Mouse (Mus musculus): ENCODE data around the gene Nrl. TPM values are rescaled to one million over a fixed set of nuclear protein-coding genes. Genes with fewer than 3 reads are reported as not detected.

The Nrl gene
- polyA plus RNA-seq, 1 experiment from 2014 or later, result not detected

DNA sequence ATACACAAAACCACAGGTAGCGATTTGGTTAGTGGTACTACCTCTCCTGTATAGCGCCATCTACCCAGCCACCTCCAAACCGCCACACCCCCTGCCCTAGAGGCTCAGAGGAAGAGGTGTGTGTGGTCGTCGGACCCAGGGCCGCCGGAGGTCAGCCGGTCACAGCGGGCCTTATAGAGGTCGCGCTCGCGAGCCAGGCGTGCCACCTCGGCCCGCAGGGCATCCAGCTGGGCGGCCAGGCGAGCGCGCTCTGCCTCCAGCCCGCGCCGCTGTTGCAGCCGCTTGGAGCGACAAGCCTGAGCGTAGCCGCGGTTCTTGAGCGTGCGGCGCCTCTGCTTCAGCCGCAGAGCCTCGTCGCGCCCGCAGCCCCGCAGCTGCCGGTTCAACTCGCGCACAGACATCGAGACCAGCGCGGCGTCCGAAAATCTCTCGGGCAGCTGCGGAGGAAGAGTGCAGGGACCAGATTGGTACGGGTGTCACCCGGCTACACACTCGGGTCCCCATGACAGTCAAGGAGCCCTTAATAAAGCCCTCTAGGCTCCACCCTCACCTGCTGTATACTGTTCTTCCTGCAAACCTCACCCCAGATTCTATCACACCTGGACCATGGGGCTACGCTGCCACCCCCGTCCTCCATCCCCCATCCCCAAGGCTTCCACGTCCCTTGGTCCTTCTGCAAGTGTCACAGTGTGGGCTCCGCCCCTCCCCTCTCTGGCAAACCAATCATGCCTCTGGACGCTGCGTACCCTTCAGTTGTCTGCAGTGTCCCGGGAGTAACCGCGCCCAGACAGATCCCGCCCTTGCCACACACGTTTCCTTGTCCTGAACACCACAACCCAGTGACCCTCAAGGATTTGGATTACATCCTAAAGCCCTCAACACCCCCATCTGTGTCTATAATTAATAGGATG lies 4.1 kb downstream of the Nrl start:
- peak overlapping the region; percentile 16 for H3K9ac ChIP-seq (ENCODE audit: low read length)
- under 1% methylated on average over 61 of the region's 61 CpGs for WGBS
- 0 out of 2 replicates have a peak overlapping the region, but pooled peaks have one; percentile 39 for H3K27ac ChIP-seq (ENCODE audit: low read depth, low read length)
- DNase-seq (ENCODE audit: low spot score) (peak; percentile 60), ATAC-seq (ENCODE audit: insufficient read depth, low FRiP score, low TSS enrichment) (peak; percentile 82)
- no peaks in the 10 kb centered on the region for H3K9me3 ChIP-seq (ENCODE audit: control insufficient read depth, low read length)
- peak overlapping the region; percentile 88 for H3K4me2 ChIP-seq (ENCODE audit: low read depth)
- H3K36me3 ChIP-seq (ENCODE audit: control insufficient read depth, insufficient read depth, low read length), result no peaks in the 10 kb centered on the region
- H3K4me3 ChIP-seq (ENCODE audit: low read depth, low read length), result peak overlapping the region; percentile 48
- peaks cover 18% of the 10 kb centered on the region for H3K4me1 ChIP-seq (ENCODE audit: control insufficient read depth, insufficient read depth, low read length)
- H3K27me3 ChIP-seq (ENCODE audit: control insufficient read depth, insufficient read depth, low read length), result peaks cover 4% of the 10 kb centered on the region; the same call in 1 of the 2 replicates

DNA sequence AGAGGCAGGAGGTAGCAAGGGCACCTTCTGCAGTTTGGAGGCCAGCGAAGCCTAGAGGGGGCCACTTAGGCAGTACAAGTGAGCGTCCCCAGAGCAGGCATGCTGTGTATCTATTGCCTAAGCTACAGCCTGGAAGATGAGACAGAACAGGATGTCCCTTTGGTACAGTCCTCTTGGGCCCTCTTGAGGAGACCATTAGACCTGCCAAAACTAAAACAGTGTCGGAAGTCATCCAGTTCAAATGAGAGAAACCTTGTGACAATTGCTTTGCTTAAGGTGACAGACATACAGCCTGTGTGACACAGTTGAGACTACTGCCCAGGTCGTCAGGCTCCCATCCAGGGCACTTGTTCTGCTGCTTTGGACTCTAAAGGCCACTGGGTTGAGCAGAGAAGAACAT lies 5.2 kb downstream of the Nrl start:
- H3K36me3 ChIP-seq (ENCODE audit: control insufficient read depth, insufficient read depth, low read length), result no peaks in the 10 kb centered on the region
- H3K9me3 ChIP-seq (ENCODE audit: control insufficient read depth, low read length), result no peaks in the 10 kb centered on the region
- no peak overlapping the region for H3K4me2 ChIP-seq (ENCODE audit: low read depth)
- ATAC-seq (ENCODE audit: insufficient read depth, low FRiP score, low TSS enrichment) (no peak), DNase-seq (ENCODE audit: low spot score) (no peak)
- H3K4me3 ChIP-seq (ENCODE audit: low read depth, low read length), result no peak overlapping the region
- H3K9ac ChIP-seq (ENCODE audit: low read length), result no peak overlapping the region
- 54% methylated on average over 4 of the region's 4 CpGs for WGBS
- no peak overlapping the region for H3K27ac ChIP-seq (ENCODE audit: low read depth, low read length)
- H3K27me3 ChIP-seq (ENCODE audit: control insufficient read depth, insufficient read depth, low read length), result peaks cover 4% of the 10 kb centered on the region; the same call in 1 of the 2 replicates
- peaks cover 18% of the 10 kb centered on the region for H3K4me1 ChIP-seq (ENCODE audit: control insufficient read depth, insufficient read depth, low read length)

DNA sequence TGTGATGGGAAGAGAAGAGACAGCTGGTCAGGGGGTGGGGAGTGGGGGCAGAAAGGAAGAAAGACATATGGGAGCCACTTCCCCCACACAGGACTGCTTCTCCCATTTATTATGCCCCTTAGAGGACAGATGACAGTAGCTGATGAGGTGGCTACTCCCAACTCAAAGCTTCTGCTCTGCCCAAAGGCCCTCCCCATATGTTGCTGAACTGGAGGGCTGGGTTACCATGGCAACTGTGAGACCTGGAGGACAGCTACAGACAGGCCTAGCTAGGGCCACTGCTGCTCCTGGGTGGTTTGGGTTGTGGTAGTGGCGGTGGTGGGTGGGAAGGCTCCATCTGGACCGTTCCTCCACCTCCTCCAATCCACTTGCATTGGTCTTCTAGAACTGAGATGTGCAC lies 5.9 kb downstream of the Nrl start:
- Histone ChIP-seq H3K27ac (ENCODE audit: low read depth, low read length) (0 out of 2 replicates have a peak overlapping the region, but pooled peaks have one; percentile 20), H3K4me1 (ENCODE audit: control insufficient read depth, insufficient read depth, low read length) (peaks cover 18% of the 10 kb centered on the region), H3K9ac (ENCODE audit: low read length) (no peak overlapping the region), H3K36me3 (ENCODE audit: control insufficient read depth, insufficient read depth, low read length) (no peaks in the 10 kb centered on the region), H3K27me3 (ENCODE audit: control insufficient read depth, insufficient read depth, low read length) (peaks cover 4% of the 10 kb centered on the region; the same call in 1 of the 2 replicates), H3K4me3 (ENCODE audit: low read depth, low read length) (no peak overlapping the region), H3K4me2 (ENCODE audit: low read depth) (no peak overlapping the region), H3K9me3 (ENCODE audit: control insufficient read depth, low read length) (no peaks in the 10 kb centered on the region)
- 39% methylated on average over 2 of the region's 2 CpGs for WGBS
- peak; percentile 64 for DNase-seq (ENCODE audit: low spot score)
- peak; percentile 85 for ATAC-seq (ENCODE audit: insufficient read depth, low FRiP score, low TSS enrichment)

DNA sequence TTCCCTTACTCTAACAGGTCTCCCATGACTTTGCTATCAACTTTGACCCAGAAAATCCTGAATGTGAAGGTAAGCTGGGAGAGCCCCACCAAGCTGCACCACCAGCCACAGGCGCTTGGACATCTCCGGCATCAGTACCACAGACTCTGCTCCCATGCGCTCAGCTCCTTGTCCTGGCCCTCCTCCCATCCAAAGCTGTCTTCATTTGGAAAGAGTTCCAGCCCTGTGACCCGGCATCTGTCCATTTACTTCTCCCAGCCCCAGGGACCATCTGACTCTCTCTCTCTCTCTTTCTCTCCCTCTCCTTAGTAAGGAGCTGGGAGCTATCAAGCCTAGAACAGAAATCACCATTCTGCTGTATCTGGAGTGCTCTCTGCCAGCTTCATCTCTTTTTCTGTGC lies 8.9 kb downstream of the Nrl start:
- no peaks in the 10 kb centered on the region for H3K36me3 ChIP-seq (ENCODE audit: control insufficient read depth, insufficient read depth, low read length)
- H3K27me3 ChIP-seq (ENCODE audit: control insufficient read depth, insufficient read depth, low read length), result no peaks in the 10 kb centered on the region
- H3K4me3 ChIP-seq (ENCODE audit: low read depth, low read length), result no peak overlapping the region
- H3K9me3 ChIP-seq (ENCODE audit: control insufficient read depth, low read length), result no peaks in the 10 kb centered on the region
- DNase-seq (ENCODE audit: low spot score) (no peak), ATAC-seq (ENCODE audit: insufficient read depth, low FRiP score, low TSS enrichment) (no peak)
- H3K4me1 ChIP-seq (ENCODE audit: control insufficient read depth, insufficient read depth, low read length), result peaks cover 15% of the 10 kb centered on the region
- H3K27ac ChIP-seq (ENCODE audit: low read depth, low read length), result no peak overlapping the region
- WGBS, result 90% methylated on average over 4 of the region's 4 CpGs
- no peak overlapping the region for H3K9ac ChIP-seq (ENCODE audit: low read length)
- H3K4me2 ChIP-seq (ENCODE audit: low read depth), result no peak overlapping the region

DNA sequence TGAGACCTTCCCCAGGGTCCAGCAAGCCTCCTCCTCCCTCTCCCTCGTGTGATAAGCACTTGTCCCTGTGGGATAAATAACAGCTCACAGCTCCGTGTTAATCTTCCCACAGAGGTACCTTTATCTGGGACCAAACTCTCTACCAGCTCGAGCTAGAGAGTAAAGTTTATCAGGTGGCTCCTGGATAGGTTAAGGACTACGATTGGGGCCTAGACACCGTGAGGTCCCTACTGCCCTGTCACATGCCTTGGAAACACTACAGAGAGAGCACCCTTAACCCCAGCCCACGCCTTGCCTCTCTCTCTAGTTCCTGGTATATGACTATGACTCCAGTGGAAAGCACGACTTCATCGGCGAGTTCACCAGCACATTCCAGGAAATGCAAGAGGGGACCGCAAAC lies 10.9 kb downstream of the Nrl start:
- Histone ChIP-seq H3K9ac (ENCODE audit: low read length) (no peak overlapping the region), H3K36me3 (ENCODE audit: control insufficient read depth, insufficient read depth, low read length) (no peaks in the 10 kb centered on the region), H3K27me3 (ENCODE audit: control insufficient read depth, insufficient read depth, low read length) (no peaks in the 10 kb centered on the region), H3K4me3 (ENCODE audit: low read depth, low read length) (no peak overlapping the region), H3K27ac (ENCODE audit: low read depth, low read length) (no peak overlapping the region), H3K4me2 (ENCODE audit: low read depth) (no peak overlapping the region), H3K9me3 (ENCODE audit: control insufficient read depth, low read length) (no peaks in the 10 kb centered on the region), H3K4me1 (ENCODE audit: control insufficient read depth, insufficient read depth, low read length) (peaks cover under 1% of the 10 kb centered on the region)
- WGBS, result 75% methylated on average over 10 of the region's 10 CpGs
- DNase-seq (ENCODE audit: low spot score) (no peak), ATAC-seq (ENCODE audit: insufficient read depth, low FRiP score, low TSS enrichment) (no peak)

DNA sequence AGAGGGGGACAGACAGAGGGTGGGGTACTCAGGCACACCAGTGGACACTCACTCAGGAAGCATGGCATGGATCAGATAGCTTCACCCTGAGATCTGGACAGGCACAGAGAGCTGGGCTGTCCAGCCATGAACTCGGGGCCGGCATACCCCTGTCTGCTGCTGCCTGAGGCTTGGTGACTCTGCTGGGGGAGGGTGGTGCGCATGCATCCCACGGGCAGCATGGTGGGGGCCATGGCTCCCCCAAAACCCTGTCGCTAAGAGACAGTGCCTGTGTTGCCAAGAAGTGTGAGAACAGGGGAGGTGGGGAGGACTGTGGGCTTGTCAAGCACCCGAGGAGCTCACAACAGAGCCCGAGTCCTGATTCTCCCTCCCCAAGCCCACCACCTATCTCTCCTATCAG lies 13.7 kb downstream of the Nrl start:
- no peak for DNase-seq (ENCODE audit: low spot score)
- Histone ChIP-seq H3K4me2 (ENCODE audit: low read depth) (no peak overlapping the region), H3K27ac (ENCODE audit: low read depth, low read length) (no peak overlapping the region), H3K4me3 (ENCODE audit: low read depth, low read length) (no peak overlapping the region), H3K27me3 (ENCODE audit: control insufficient read depth, insufficient read depth, low read length) (no peaks in the 10 kb centered on the region), H3K36me3 (ENCODE audit: control insufficient read depth, insufficient read depth, low read length) (no peaks in the 10 kb centered on the region), H3K9ac (ENCODE audit: low read length) (no peak overlapping the region), H3K4me1 (ENCODE audit: control insufficient read depth, insufficient read depth, low read length) (no peaks in the 10 kb centered on the region), H3K9me3 (ENCODE audit: control insufficient read depth, low read length) (no peaks in the 10 kb centered on the region)
- WGBS, result 73% methylated on average over 7 of the region's 7 CpGs
- ATAC-seq (ENCODE audit: insufficient read depth, low FRiP score, low TSS enrichment), result no peak

DNA sequence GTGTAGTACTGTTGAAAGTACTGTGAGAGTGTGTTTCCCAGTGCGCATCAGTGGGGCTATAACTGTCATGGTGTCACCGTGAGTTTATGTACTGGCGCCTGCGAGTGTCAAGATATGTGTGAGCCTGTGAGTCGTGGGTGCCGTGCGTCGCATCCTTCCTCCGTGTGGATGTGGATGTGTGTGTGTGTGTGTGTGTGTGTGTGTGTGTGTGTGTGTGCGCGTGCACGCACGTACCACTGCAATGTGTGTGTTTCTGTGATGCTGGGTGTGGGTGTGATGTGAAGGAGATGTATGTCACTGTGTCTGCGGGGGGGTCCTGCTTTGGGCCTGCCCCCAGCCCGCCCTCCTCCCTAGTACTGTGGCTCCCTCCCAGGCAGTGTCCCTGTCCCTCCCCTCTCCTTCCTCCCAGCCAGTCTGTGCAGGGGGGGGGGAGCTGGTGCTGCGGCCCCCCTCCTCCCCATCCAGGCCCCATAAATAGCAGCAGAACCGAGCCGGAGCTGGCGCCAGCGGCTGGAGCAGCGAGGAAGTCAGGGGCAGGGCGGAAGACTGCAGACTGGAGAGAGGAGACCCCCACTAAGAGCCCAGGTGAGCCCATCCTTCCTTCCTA lies 14.6 kb downstream of the Nrl start, which contains the start of gene Cpne6:
TSS of gene Cpne6 (plus strand) at position 321 of the 607 bp plus-strand sequence.
- Histone ChIP-seq H3K4me2 (ENCODE audit: low read depth) (no peak within 1 kb of the TSS), H3K27ac (ENCODE audit: low read depth, low read length) (no peak within 1 kb of the TSS)
- DNase-seq (ENCODE audit: low spot score), result no peak

DNA sequence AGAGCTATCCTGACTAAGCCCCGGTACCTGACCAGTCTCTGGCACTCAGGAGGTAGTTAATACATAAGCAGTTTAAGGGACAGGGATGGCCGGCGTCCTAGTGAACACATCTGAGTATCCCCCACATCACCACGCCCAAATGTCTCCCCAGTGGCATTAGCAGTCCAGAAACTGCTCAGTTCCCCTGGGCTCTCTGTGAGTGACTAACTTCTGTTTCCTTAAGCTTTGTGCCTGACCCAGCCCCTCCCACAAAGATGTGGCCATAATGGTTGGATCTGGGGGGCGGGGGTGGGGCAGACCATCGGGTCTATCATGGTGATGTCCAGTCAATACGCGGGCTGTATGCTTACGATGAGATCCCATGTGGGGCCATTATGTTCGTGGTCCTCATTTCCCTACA lies 15.2 kb downstream of the Nrl start:
- Histone ChIP-seq H3K4me1 (ENCODE audit: control insufficient read depth, insufficient read depth, low read length) (no peaks in the 10 kb centered on the region), H3K4me2 (ENCODE audit: low read depth) (no peak overlapping the region), H3K36me3 (ENCODE audit: control insufficient read depth, insufficient read depth, low read length) (no peaks in the 10 kb centered on the region), H3K9me3 (ENCODE audit: control insufficient read depth, low read length) (no peaks in the 10 kb centered on the region), H3K4me3 (ENCODE audit: low read depth, low read length) (no peak overlapping the region), H3K27ac (ENCODE audit: low read depth, low read length) (no peak overlapping the region), H3K9ac (ENCODE audit: low read length) (no peak overlapping the region), H3K27me3 (ENCODE audit: control insufficient read depth, insufficient read depth, low read length) (no peaks in the 10 kb centered on the region)
- ATAC-seq (ENCODE audit: insufficient read depth, low FRiP score, low TSS enrichment), result no peak
- DNase-seq (ENCODE audit: low spot score), result no peak
- WGBS, result 83% methylated on average over 10 of the region's 10 CpGs

More for the DNA sequence above, 14.6 kb downstream of the Nrl start, which contains the start of gene Cpne6:
- Histone ChIP-seq H3K9ac (ENCODE audit: low read length) (no peak within 1 kb of the TSS), H3K9me3 (ENCODE audit: control insufficient read depth, low read length) (no peaks in the 10 kb centered on the region), H3K36me3 (ENCODE audit: control insufficient read depth, insufficient read depth, low read length) (no peaks in the 10 kb centered on the region), H3K4me1 (ENCODE audit: control insufficient read depth, insufficient read depth, low read length) (no peaks in the 10 kb centered on the region), H3K4me3 (ENCODE audit: low read depth, low read length) (no peak within 1 kb of the TSS), H3K27me3 (ENCODE audit: control insufficient read depth, insufficient read depth, low read length) (no peaks in the 10 kb centered on the region)
- WGBS, result 73% methylated on average over 21 of the region's 22 CpGs
- ATAC-seq (ENCODE audit: insufficient read depth, low FRiP score, low TSS enrichment), result no peak
